Mouse (Mus musculus) c-Kit-positive CD71-positive TER-119-positive erythroid progenitor cells, embryonic 14.5 days (primary cell): ENCODE data around the gene Myd88.

Source experiments
- DNase-seq: peaks from one replicate; pipeline ENCODE4 v3.0.0-alpha.2; 2013; ENCODE audit warnings: low spot score

Gene Myd88

DNA sequence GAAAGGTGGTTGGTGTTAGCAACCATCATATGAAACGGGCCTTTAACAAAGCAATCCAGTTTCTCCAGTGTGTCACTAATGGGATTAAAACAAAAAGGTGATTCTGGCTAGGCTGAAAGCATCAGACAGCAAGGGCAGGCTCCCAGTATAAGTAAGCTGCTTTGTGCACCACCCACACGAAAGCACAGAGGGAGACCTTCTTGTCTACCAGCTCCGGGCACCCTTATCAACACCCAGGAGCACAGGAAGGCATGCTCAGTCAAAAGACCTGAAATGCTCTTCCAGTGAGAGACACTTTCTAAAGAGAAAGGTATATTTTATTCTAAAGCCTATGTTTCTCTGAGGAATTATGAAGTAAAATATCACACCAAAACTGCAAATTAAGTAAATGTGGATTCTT, 50.4 kb downstream of the Myd88 start:
- DNase-seq: peak; percentile 23
